Mouse (Mus musculus): ENCODE measurements at regions not wholly inside any gene's neighbourhood (a gene's known extent, or its start where the extent isn't known, plus 50 kb on each side); places are given as distances from the start of the nearest gene placed in this dataset.

DNA sequence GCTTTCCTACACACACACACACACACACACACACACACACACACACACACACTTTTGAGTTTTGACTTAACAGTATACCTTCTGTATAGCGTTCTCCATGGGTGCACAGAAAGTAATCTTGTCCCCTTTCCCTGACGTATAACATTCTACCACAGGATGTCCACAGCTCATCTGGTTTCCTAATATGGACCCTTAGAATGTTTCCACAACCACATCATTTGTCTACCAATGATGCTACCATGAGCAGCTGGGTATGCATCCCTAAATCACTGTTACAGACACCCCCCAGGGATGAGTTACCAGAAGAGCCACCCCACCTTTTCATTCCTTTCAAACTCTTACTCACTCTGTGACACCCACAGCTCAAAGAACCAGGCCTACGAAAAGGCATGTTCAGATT is 166.8 kb upstream of the Rreb1 start:
- TF ChIP-seq POLR2A (IDR thresholded peaks at IDR 0.05; ENCODE audit: borderline replicate concordance, insufficient read depth, low read length) (no peak), CTCF (IDR thresholded peaks at IDR 0.05; ENCODE audit: borderline replicate concordance, insufficient read depth, low read depth, low read length) (no peak)

Data from cerebellum, adult 2 months (tissue).